Mouse (Mus musculus): ENCODE measurements around the gene AW011738. TPM values are rescaled to one million over a fixed set of nuclear protein-coding genes. Genes with fewer than 3 reads are reported as not detected.

Gene AW011738
- polyA plus RNA-seq, 1 experiment from 2014 or later = 0.93 TPM

GRCm38 (mm10) chr4:156234021-156234501 lies 31.0 kb downstream of the AW011738 start:
- Histone ChIP-seq H3K9ac (ENCODE audit: low read depth, low read length) (peak overlapping the region; percentile 49), H3K4me3 (ENCODE audit: low read depth, low read length) (peak overlapping the region; percentile 77), H3K9me3 (ENCODE audit: control insufficient read depth) (no peaks in the 10 kb centered on the region), H3K4me2 (replicated peaks; ENCODE audit: low read depth) (peak overlapping the region; percentile 94), H3K4me1 (replicated peaks; ENCODE audit: control insufficient read depth, insufficient read depth, low read length) (0 out of 2 replicates have a peak, but pooled peaks cover 4% of the 10 kb centered on the region), H3K27ac (ENCODE audit: low read depth, low read length) (no peak overlapping the region), H3K36me3 (ENCODE audit: control insufficient read depth, insufficient read depth) (peaks cover 27% of the 10 kb centered on the region), H3K27me3 (replicated peaks; ENCODE audit: control insufficient read depth, insufficient read depth, low read length) (no peaks in the 10 kb centered on the region)
- 12% methylated on average over 17 of the region's 17 CpGs for WGBS
- no peak for TF ChIP-seq CTCF (IDR thresholded peaks at IDR 0.05; ENCODE audit: low read depth)
- ATAC-seq = no peak

- Histone ChIP-seq H3K27ac (ENCODE audit: low read depth, low read length) (peak within 1 kb of the TSS; percentile 68), H3K4me1 (replicated peaks; ENCODE audit: control insufficient read depth, insufficient read depth, low read length) (0 out of 2 replicates have a peak, but pooled peaks cover 4% of the 10 kb centered on the region), H3K4me3 (ENCODE audit: low read depth, low read length) (peak within 1 kb of the TSS; percentile 77), H3K9me3 (ENCODE audit: control insufficient read depth) (no peaks in the 10 kb centered on the region), H3K4me2 (replicated peaks; ENCODE audit: low read depth) (peak within 1 kb of the TSS; percentile 94), H3K27me3 (replicated peaks; ENCODE audit: control insufficient read depth, insufficient read depth, low read length) (no peaks in the 10 kb centered on the region), H3K36me3 (ENCODE audit: control insufficient read depth, insufficient read depth) (peaks cover 34% of the 10 kb centered on the region), H3K9ac (ENCODE audit: low read depth, low read length) (peak within 1 kb of the TSS; percentile 67)
- peak; percentile 30; the same call in 1 of the 2 replicates for ATAC-seq
- WGBS = under 1% methylated on average over 47 of the region's 48 CpGs
- no peak for TF ChIP-seq CTCF (IDR thresholded peaks at IDR 0.05; ENCODE audit: low read depth)
Measured at GRCm38 (mm10) chr4:156234701-156235213, 31.7 kb downstream of the AW011738 start, which contains the start of gene Plekhn1. Gene Plekhn1, minus strand, starts transcription at chr4:156234857.

GRCm38 (mm10) chr4:156235360-156235770 lies 32.3 kb downstream of the AW011738 start:
- ATAC-seq = peak; percentile 34
- TF ChIP-seq CTCF (IDR thresholded peaks at IDR 0.05; ENCODE audit: low read depth) = peak; percentile 51
- no peaks in the 10 kb centered on the region for H3K9me3 ChIP-seq (ENCODE audit: control insufficient read depth)
- peak overlapping the region; percentile 67 for H3K9ac ChIP-seq (ENCODE audit: low read depth, low read length)
- H3K27ac ChIP-seq (ENCODE audit: low read depth, low read length) = peak overlapping the region; percentile 68
- no peaks in the 10 kb centered on the region for H3K27me3 ChIP-seq (replicated peaks; ENCODE audit: control insufficient read depth, insufficient read depth, low read length)
- H3K4me3 ChIP-seq (ENCODE audit: low read depth, low read length) = peak overlapping the region; percentile 77
- peaks cover 36% of the 10 kb centered on the region for H3K36me3 ChIP-seq (ENCODE audit: control insufficient read depth, insufficient read depth)
- 0 out of 2 replicates have a peak, but pooled peaks cover 4% of the 10 kb centered on the region for H3K4me1 ChIP-seq (replicated peaks; ENCODE audit: control insufficient read depth, insufficient read depth, low read length)
- under 1% methylated on average over 15 of the region's 15 CpGs for WGBS
- peak overlapping the region; percentile 94 for H3K4me2 ChIP-seq (replicated peaks; ENCODE audit: low read depth)

GRCm38 (mm10) chr4:156235808-156236533 lies 32.9 kb downstream of the AW011738 start, which contains the start of gene Noc2l:
Gene Noc2l, plus strand, starts transcription at chr4:156236010.
- Histone ChIP-seq H3K9me3 (ENCODE audit: control insufficient read depth) (no peaks in the 10 kb centered on the region), H3K9ac (ENCODE audit: low read depth, low read length) (peak within 1 kb of the TSS; percentile 67), H3K27ac (ENCODE audit: low read depth, low read length) (peak within 1 kb of the TSS; percentile 88), H3K4me3 (ENCODE audit: low read depth, low read length) (peak within 1 kb of the TSS; percentile 77), H3K27me3 (replicated peaks; ENCODE audit: control insufficient read depth, insufficient read depth, low read length) (no peaks in the 10 kb centered on the region), H3K36me3 (ENCODE audit: control insufficient read depth, insufficient read depth) (peaks cover 42% of the 10 kb centered on the region), H3K4me2 (replicated peaks; ENCODE audit: low read depth) (peak within 1 kb of the TSS; percentile 94), H3K4me1 (replicated peaks; ENCODE audit: control insufficient read depth, insufficient read depth, low read length) (0 out of 2 replicates have a peak, but pooled peaks cover 4% of the 10 kb centered on the region)
- peak; percentile 91 for ATAC-seq
- TF ChIP-seq CTCF (IDR thresholded peaks at IDR 0.05; ENCODE audit: low read depth) = peak; percentile 15; the same call in 1 of the 2 replicates
- under 1% methylated on average over 83 of the region's 90 CpGs for whole genome bisulfite sequencing

- no peak for TF ChIP-seq CTCF (IDR thresholded peaks at IDR 0.05; ENCODE audit: low read depth)
- no peak for ATAC-seq
- H3K27ac ChIP-seq (ENCODE audit: low read depth, low read length) = no peak overlapping the region
- no peaks in the 10 kb centered on the region for H3K9me3 ChIP-seq (ENCODE audit: control insufficient read depth)
- H3K4me2 ChIP-seq (replicated peaks; ENCODE audit: low read depth) = peak overlapping the region; percentile 94
- peaks cover 42% of the 10 kb centered on the region for H3K36me3 ChIP-seq (ENCODE audit: control insufficient read depth, insufficient read depth)
- no peak overlapping the region for H3K9ac ChIP-seq (ENCODE audit: low read depth, low read length)
- H3K4me1 ChIP-seq (replicated peaks; ENCODE audit: control insufficient read depth, insufficient read depth, low read length) = 0 out of 2 replicates have a peak, but pooled peaks cover 4% of the 10 kb centered on the region
- H3K4me3 ChIP-seq (ENCODE audit: low read depth, low read length) = peak overlapping the region; percentile 77
- 17% methylated on average over 55 of the region's 60 CpGs for WGBS
- no peaks in the 10 kb centered on the region for H3K27me3 ChIP-seq (replicated peaks; ENCODE audit: control insufficient read depth, insufficient read depth, low read length)
Measured at GRCm38 (mm10) chr4:156236651-156237447, 33.7 kb downstream of the AW011738 start.
